Mouse (Mus musculus) cerebellum, adult 2 months (tissue): ENCODE data around the gene Glipr2.

Source experiments
- CTCF ChIP-seq: fragments of 200-500 bp; IDR thresholded peaks from 2 replicates; pipeline ENCODE4 v1.5.1; 2011; ENCODE audit warnings: low read depth, mild to moderate bottlenecking, control low read depth, low read length, moderate library complexity, borderline replicate concordance; ENCODE audit not compliant: insufficient read depth
- POLR2A ChIP-seq: fragments of 200-500 bp; IDR thresholded peaks from 2 replicates; pipeline ENCODE4 v1.6.1; 2011; ENCODE audit warnings: low read length, control low read depth, borderline replicate concordance; ENCODE audit not compliant: insufficient read depth

DNA sequence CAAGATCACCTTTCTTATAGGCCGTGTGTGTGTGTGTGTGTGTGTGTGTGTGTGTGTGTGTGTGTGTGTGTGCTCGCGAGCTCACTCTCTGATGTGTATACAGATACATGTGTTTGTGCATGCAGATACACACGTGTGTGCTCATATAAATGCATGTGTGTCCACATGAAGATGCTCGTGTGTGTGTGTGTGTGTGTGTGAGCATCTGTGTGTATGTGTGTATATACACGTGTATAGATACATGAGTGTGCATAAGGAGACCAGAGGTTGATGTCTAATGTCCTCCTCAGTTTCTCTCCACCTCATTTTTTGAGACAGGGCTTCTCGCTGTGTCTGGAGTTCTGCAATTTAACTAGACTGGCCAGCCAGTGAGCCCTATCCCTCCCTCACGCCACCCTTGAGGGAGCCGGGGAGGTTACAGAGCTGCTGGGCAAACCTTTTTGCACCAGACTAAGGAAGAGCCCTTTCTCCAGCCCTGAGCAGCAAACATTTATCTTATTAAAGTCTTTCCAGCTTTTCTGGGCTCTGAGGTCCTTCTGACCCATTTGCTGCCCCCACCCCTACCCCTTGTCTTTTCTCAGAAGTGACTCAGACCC, 14.4 kb downstream of the Glipr2 start:
- no peak for TF ChIP-seq CTCF
- no peak for TF ChIP-seq POLR2A
